Mouse (Mus musculus) embryonic fibroblast, embryonic 13.5 days (primary cell): ENCODE data around the gene Klhl41.

Experiments used
- CTCF ChIP-seq: IDR thresholded peaks from 2 replicates; pipeline ENCODE4 v1.5.1; 2011; ENCODE audit warnings: mild to moderate bottlenecking, control low read depth, low read length, moderate library complexity, borderline replicate concordance; ENCODE audit not compliant: insufficient read depth
- POLR2A ChIP-seq: IDR thresholded peaks from 2 replicates; pipeline ENCODE4 v1.6.1; 2011; ENCODE audit warnings: low read depth, mild to moderate bottlenecking, control low read depth, low read length, moderate library complexity

- TF ChIP-seq CTCF (no peak), POLR2A (no peak)
These were observed 34.1 kb upstream of the Klhl41 start for GRCm38 (mm10) chr2:69635807-69636206.
